ENCODE assay signal across 8 mouse cellular contexts in the genomic region with DNA sequence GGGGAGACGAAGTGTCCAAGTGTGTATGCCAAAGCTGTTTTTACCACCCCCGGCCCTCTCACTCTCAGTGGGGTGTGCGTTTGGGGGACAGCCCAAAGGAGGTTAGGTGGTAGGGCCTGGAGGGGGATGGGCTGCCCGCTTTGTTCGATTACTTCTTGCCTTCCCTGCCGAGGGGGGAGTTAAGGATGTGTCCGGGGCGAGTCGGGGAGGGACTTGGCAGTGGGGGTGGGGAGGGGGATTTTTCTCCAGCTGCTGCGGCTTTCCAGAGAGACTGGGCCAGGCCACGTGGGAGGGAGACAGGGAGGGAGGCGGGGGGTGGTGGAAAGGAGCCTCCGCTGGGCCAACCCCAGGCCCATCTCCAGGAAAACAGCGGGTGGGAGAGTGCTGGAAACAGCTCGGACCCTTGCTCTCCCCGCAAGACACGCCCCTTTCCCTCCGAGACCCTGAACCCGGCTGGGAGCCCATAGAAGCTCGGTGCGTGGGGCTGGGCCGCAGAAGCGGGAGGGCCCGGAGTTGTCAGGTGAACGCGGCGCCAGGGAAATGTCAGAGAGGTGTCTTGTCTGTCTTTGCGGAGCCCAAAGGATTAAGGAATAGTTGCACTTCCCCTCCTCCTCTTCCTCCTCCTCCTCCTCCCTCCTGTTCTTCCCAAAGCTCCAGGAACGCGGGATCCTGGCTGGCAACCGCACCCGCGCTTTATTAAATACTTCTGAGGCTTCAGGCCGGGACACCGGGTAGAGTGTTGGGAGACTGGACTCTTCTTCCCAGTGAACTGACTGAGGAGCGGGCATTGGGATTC. TPM values are rescaled to one million over a fixed set of nuclear protein-coding genes. Genes with fewer than 3 reads are reported as not detected.
DNase-seq lines count a peak whose midpoint lies in the region; ATAC-seq lines count a peak whose summit lies in the region.

No protein-coding gene starts in this region.

- H3K27me3 ChIP-seq in kidney, embryonic 14.5 days (ENCODE audit: control insufficient read depth, insufficient read depth, low read length): no peaks in the 10 kb centered on the region
- no peaks in the 10 kb centered on the region for H3K27me3 ChIP-seq in heart, embryonic 14.5 days (ENCODE audit: control insufficient read depth, insufficient read depth, low read length)
- H3K27me3 ChIP-seq in liver, embryonic 12.5 days (replicated peaks): peaks cover 90% of the 10 kb centered on the region

- no peaks in the 10 kb centered on the region for H3K36me3 ChIP-seq in kidney, embryonic 14.5 days (ENCODE audit: control insufficient read depth, insufficient read depth, low read length)
- H3K36me3 ChIP-seq in heart, embryonic 14.5 days (ENCODE audit: control insufficient read depth, insufficient read depth, low read length): no peaks in the 10 kb centered on the region
- H3K36me3 ChIP-seq in liver, embryonic 12.5 days: no peaks in the 10 kb centered on the region

- H3K4me2 ChIP-seq in kidney, embryonic 14.5 days (replicated peaks; ENCODE audit: low read depth, low read length): peak overlapping the region; percentile 95
- peak overlapping the region; percentile 98 for H3K4me2 ChIP-seq in heart, embryonic 14.5 days (ENCODE audit: low read length)
- H3K4me2 ChIP-seq in liver, embryonic 12.5 days: peak overlapping the region; percentile 88

- peak overlapping the region; percentile 62 for H3K4me3 ChIP-seq in kidney, embryonic 14.5 days (ENCODE audit: low read length)
- peak overlapping the region; percentile 58 to 88 for H3K4me3 ChIP-seq in heart, embryonic 14.5 days (ENCODE audit: control insufficient read depth in 1 of 2, insufficient read depth in 1 of 2, low read depth in 1 of 2, low read length in 2 of 2)
- peak overlapping the region; percentile 62 for H3K4me3 ChIP-seq in liver, embryonic 12.5 days

- peak; percentile 77 for ATAC-seq in kidney, embryonic 14.5 days (ENCODE audit: low FRiP score, low TSS enrichment)
- 0 out of 2 replicates have a peak, but pooled peaks have one; percentile 18 for ATAC-seq in heart, embryonic 14.5 days (ENCODE audit: insufficient number of reproducible peaks, insufficient read depth, low FRiP score, low read depth)
- peak; percentile 33 for ATAC-seq in liver, embryonic 12.5 days

- peaks cover 2% of the 10 kb centered on the region; the same call in 1 of the 2 replicates for H3K9me3 ChIP-seq in kidney, embryonic 14.5 days (ENCODE audit: control insufficient read depth, low read length)
- peaks cover 5% of the 10 kb centered on the region for H3K9me3 ChIP-seq in heart, embryonic 14.5 days (ENCODE audit: control insufficient read depth, low read length)
- H3K9me3 ChIP-seq in liver, embryonic 12.5 days (replicated peaks): no peaks in the 10 kb centered on the region; the same call in none of the 2 replicates

- H3K27ac ChIP-seq in kidney, embryonic 14.5 days (ENCODE audit: low read depth, low read length): peak overlapping the region; percentile 73
- H3K27ac ChIP-seq in heart, embryonic 14.5 days (replicated peaks in 1 of 2; ENCODE audit: control insufficient read depth in 1 of 2, insufficient read depth in 1 of 2, low read depth in 2 of 2, low read length in 2 of 2): peak overlapping the region in 1 of 2 experiments; percentile 51; a peak in 2 of 4 replicates
- H3K27ac ChIP-seq in liver, embryonic 12.5 days: peak overlapping the region; percentile 5; the same call in 1 of the 2 replicates

- DNase-seq in kidney, adult 9 months: no peak
- peak; percentile 82 for DNase-seq in R1 (ENCODE audit: low read depth, low spot score)
- DNase-seq in cerebellum, postnatal 4 days (ENCODE audit: low spot score in 2 of 2): peak; percentile 48 to 77
- DNase-seq in ovary, postnatal 36 days (ENCODE audit: low spot score): peak; percentile 42
- no peak for DNase-seq in spleen, adult 18-20 months

- peak overlapping the region; percentile 67 for H3K9ac ChIP-seq in kidney, embryonic 14.5 days (ENCODE audit: low read depth, low read length)
- peak overlapping the region; percentile 86 for H3K9ac ChIP-seq in heart, embryonic 14.5 days (ENCODE audit: low read length)
- peak overlapping the region; percentile 48 for H3K9ac ChIP-seq in liver, embryonic 12.5 days

- 4% methylated on average over 36 of the region's 36 CpGs for WGBS in kidney, embryonic 14.5 days
- WGBS in heart, embryonic 14.5 days: 5% methylated on average over 36 of the region's 36 CpGs
- 8% methylated on average over 36 of the region's 36 CpGs for WGBS in liver, embryonic 12.5 days (ENCODE audit: insufficient replicate concordance)

- H3K4me1 ChIP-seq in kidney, embryonic 14.5 days (ENCODE audit: control insufficient read depth, insufficient read depth, low read length): no peaks in the 10 kb centered on the region
- peaks cover 0 to 12% of the 10 kb centered on the region in 2 experiments; a peak in 3 of 4 replicates for H3K4me1 ChIP-seq in heart, embryonic 14.5 days (ENCODE audit: control insufficient read depth in 2 of 2, insufficient read depth in 2 of 2, low read length in 2 of 2)
- peaks cover 9% of the 10 kb centered on the region for H3K4me1 ChIP-seq in liver, embryonic 12.5 days

RNA-seq across cellular contexts. Expression of gene Igdcc4, which starts 1.3 kb away (rescaled TPM):
- 12.7 and 16.4 TPM in 2 replicates for polyA plus RNA-seq in kidney, embryonic 14.5 days (2014; fragmentation: Nextera tagmentation; extraction: Ambion mirVana)
- polyA plus RNA-seq in heart, embryonic 14.5 days (2014; fragmentation: Nextera tagmentation; extraction: Ambion mirVana): 12.3 and 15.7 TPM in 2 replicates
- 5.6 and 6.3 TPM in 2 replicates for polyA plus RNA-seq in liver, embryonic 12.5 days (2016; fragmentation: Nextera tagmentation; extraction: Ambion mirVana)

RNA-seq across cellular contexts. Expression of gene Igdcc3, which starts 38.4 kb away (rescaled TPM):
- polyA plus RNA-seq in kidney, embryonic 14.5 days (2014; fragmentation: Nextera tagmentation; extraction: Ambion mirVana): 4.5 and 6.1 TPM in 2 replicates
- polyA plus RNA-seq in heart, embryonic 14.5 days (2014; fragmentation: Nextera tagmentation; extraction: Ambion mirVana): 0.36 and 0.63 TPM in 2 replicates
- polyA plus RNA-seq in liver, embryonic 12.5 days (2016; fragmentation: Nextera tagmentation; extraction: Ambion mirVana): 0.75 and 0.79 TPM in 2 replicates

Comparison
In these comparisons a context has a peak if more than half of its experiments do, and no peak if none do; other contexts are left out.
1. ATAC-seq: peak in every context shown above with its lines; median percentile 77 in kidney, embryonic 14.5 days; 33 in liver, embryonic 12.5 days; 18 in heart, embryonic 14.5 days.
2. DNase-seq: peak in R1 (single experiment), cerebellum, postnatal 4 days (2 of 2) and ovary, postnatal 36 days (single experiment); none in kidney, adult 9 months (single experiment) and spleen, adult 18-20 months (0 of 2).
3. Peak in every context shown above with its lines, with median percentiles within 50 percentile points of each other: H3K4me2 ChIP-seq, H3K4me3 ChIP-seq and H3K9ac ChIP-seq.